Comparison of ENCODE assay signal across 8 mouse cellular contexts in genomic region chr6:122296918-122297278, GRCm38 (mm10). TPM values are rescaled to one million over a fixed set of nuclear protein-coding genes. Genes with fewer than 3 reads are reported as not detected.
DNase-seq lines count a peak whose midpoint lies in the region; ATAC-seq and TF ChIP-seq lines count a peak whose summit lies in the region.
"Had no signal": no experiment of that assay in that cellular context is flagged by ENCODE, and none has a peak within 500 bp of the region (broad histone marks: within the 10 kb centered on the region; RNA-seq: fewer than 3 reads in every experiment).

No protein-coding gene starts in this region.

- H3K9me3 ChIP-seq in lung, embryonic 14.5 days (ENCODE audit: low read depth, low read length): no peaks in the 10 kb centered on the region
- no peaks in the 10 kb centered on the region for H3K9me3 ChIP-seq in forebrain, embryonic 10.5 days
- no peaks in the 10 kb centered on the region for H3K9me3 ChIP-seq in intestine, postnatal 0 days (ENCODE audit: control insufficient read depth)
- H3K9me3 ChIP-seq in neural tube, embryonic 15.5 days (replicated peaks): no peaks in the 10 kb centered on the region

- no peak for TF ChIP-seq CTCF in lung, embryonic 14.5 days (IDR thresholded peaks at IDR 0.05; ENCODE audit: low read depth)
- no peak for TF ChIP-seq CTCF in intestine, postnatal 0 days (IDR thresholded peaks at IDR 0.05; ENCODE audit: low read depth)

- no peak overlapping the region for H3K27ac ChIP-seq in lung, embryonic 14.5 days (ENCODE audit: low read depth)
- peak overlapping the region; percentile 84 for H3K27ac ChIP-seq in forebrain, embryonic 10.5 days
- H3K27ac ChIP-seq in intestine, postnatal 0 days (ENCODE audit: low read depth, low read length): no peak overlapping the region
- peak overlapping the region; percentile 88 for H3K27ac ChIP-seq in neural tube, embryonic 15.5 days (replicated peaks)

- peak overlapping the region; percentile 67 for H3K4me2 ChIP-seq in lung, embryonic 14.5 days
- H3K4me2 ChIP-seq in intestine, postnatal 0 days (replicated peaks; ENCODE audit: low read depth): peak overlapping the region; percentile 67
- peak overlapping the region; percentile 70 for H3K4me2 ChIP-seq in neural tube, embryonic 15.5 days

- H3K9ac ChIP-seq in lung, embryonic 14.5 days: peak overlapping the region; percentile 52
- no peak overlapping the region for H3K9ac ChIP-seq in intestine, postnatal 0 days (ENCODE audit: low read depth, low read length)
- peak overlapping the region; percentile 68 for H3K9ac ChIP-seq in neural tube, embryonic 15.5 days (replicated peaks)

- H3K27me3 ChIP-seq in lung, embryonic 14.5 days (ENCODE audit: insufficient read depth, low read length): no peaks in the 10 kb centered on the region
- H3K27me3 ChIP-seq in forebrain, embryonic 10.5 days (ENCODE audit: poor library complexity, severe bottlenecking): peaks cover 18% of the 10 kb centered on the region
- no peaks in the 10 kb centered on the region for H3K27me3 ChIP-seq in intestine, postnatal 0 days (replicated peaks; ENCODE audit: control insufficient read depth, insufficient read depth, low read length)
- no peaks in the 10 kb centered on the region for H3K27me3 ChIP-seq in neural tube, embryonic 15.5 days (replicated peaks)

- peak overlapping the region; percentile 43 for H3K4me3 ChIP-seq in lung, embryonic 14.5 days (ENCODE audit: low read depth, low read length)
- H3K4me3 ChIP-seq in forebrain, embryonic 10.5 days: peak overlapping the region; percentile 56
- H3K4me3 ChIP-seq in intestine, postnatal 0 days (ENCODE audit: low read depth, low read length): peak overlapping the region; percentile 48
- H3K4me3 ChIP-seq in neural tube, embryonic 15.5 days (replicated peaks): peak overlapping the region; percentile 53

- no peaks in the 10 kb centered on the region for H3K4me1 ChIP-seq in lung, embryonic 14.5 days (ENCODE audit: insufficient read depth)
- peaks cover 16% of the 10 kb centered on the region for H3K4me1 ChIP-seq in forebrain, embryonic 10.5 days
- H3K4me1 ChIP-seq in intestine, postnatal 0 days (replicated peaks; ENCODE audit: control insufficient read depth, insufficient read depth, low read length): no peaks in the 10 kb centered on the region
- H3K4me1 ChIP-seq in neural tube, embryonic 15.5 days: peaks cover 14% of the 10 kb centered on the region

- no peak for ATAC-seq in lung, embryonic 14.5 days (ENCODE audit: insufficient read depth)
- ATAC-seq in intestine, postnatal 0 days: no peak
- ATAC-seq in neural tube, embryonic 15.5 days (ENCODE audit: low FRiP score): peak; percentile 52

- WGBS in lung, embryonic 14.5 days: 19% methylated on average over 3 of the region's 3 CpGs
- WGBS in forebrain, embryonic 10.5 days: 40% methylated on average over 3 of the region's 3 CpGs
- WGBS in intestine, postnatal 0 days: 30% methylated on average over 3 of the region's 3 CpGs
- 28% methylated on average over 3 of the region's 3 CpGs for WGBS in neural tube, embryonic 15.5 days

- no peaks in the 10 kb centered on the region for H3K36me3 ChIP-seq in lung, embryonic 14.5 days (ENCODE audit: insufficient read depth)
- H3K36me3 ChIP-seq in forebrain, embryonic 10.5 days (replicated peaks): no peaks in the 10 kb centered on the region
- no peaks in the 10 kb centered on the region for H3K36me3 ChIP-seq in intestine, postnatal 0 days (ENCODE audit: control insufficient read depth, insufficient read depth)
- no peaks in the 10 kb centered on the region for H3K36me3 ChIP-seq in neural tube, embryonic 15.5 days

- DNase-seq in lung, embryonic 14.5 days: no peak
- no peak for DNase-seq in lung, postnatal 10 days
- DNase-seq in forebrain, embryonic 10.5 days (ENCODE audit: extremely low spot score, low spot score): no peak
- no peak for DNase-seq in layer of hippocampus, adult 9-11 months
- DNase-seq in layer of hippocampus, adult 8-10 months (ENCODE audit: low spot score in 2 of 2): no peak

RNA-seq across cellular contexts. Expression of gene M6pr, which starts 11.6 kb away (rescaled TPM):
- polyA plus RNA-seq in lung, embryonic 14.5 days (2014; fragmentation: Nextera tagmentation; extraction: Ambion mirVana): 115 and 120 TPM in 2 replicates
- 92.7 and 92.9 TPM in 2 replicates for polyA plus RNA-seq in forebrain, embryonic 10.5 days (2016; fragmentation: Nextera tagmentation; extraction: Ambion mirVana)
- polyA plus RNA-seq in intestine, postnatal 0 days (2015; fragmentation: Nextera tagmentation; extraction: Ambion mirVana): 91.7 and 92.2 TPM in 2 replicates
- polyA plus RNA-seq in neural tube, embryonic 15.5 days (2015; fragmentation: Nextera tagmentation; extraction: Ambion mirVana): 52.0 and 68.6 TPM in 2 replicates
- 10 to 100 TPM; 81.2 to 92.7 (median 89.2) TPM for total RNA-seq in layer of hippocampus, adult 8-10 months (2022)

RNA-seq across cellular contexts. Expression of gene Klrg1, which starts 14.2 kb away (rescaled TPM):
- polyA plus RNA-seq in lung, embryonic 14.5 days (2014; fragmentation: Nextera tagmentation; extraction: Ambion mirVana): 0.14 TPM in 1 of 2 replicates, not detected in the other
- polyA plus RNA-seq in forebrain, embryonic 10.5 days (2016; fragmentation: Nextera tagmentation; extraction: Ambion mirVana): not detected in 2 replicates
- polyA plus RNA-seq in intestine, postnatal 0 days (2015; fragmentation: Nextera tagmentation; extraction: Ambion mirVana): 0.08 TPM in 1 of 2 replicates, not detected in the other
- polyA plus RNA-seq in neural tube, embryonic 15.5 days (2015; fragmentation: Nextera tagmentation; extraction: Ambion mirVana): 0.56 and 0.92 TPM in 2 replicates
- total RNA-seq in layer of hippocampus, adult 8-10 months (2022): under 1 TPM in 3 of 4 experiments, not detected in 1; 0.36 to 0.74 (median 0.55) TPM
- total RNA-seq: granulocyte monocyte progenitor cell, adult 5-6 weeks had no signal

RNA-seq across cellular contexts. Expression of gene Phc1, which starts 43.5 kb away (rescaled TPM):
- polyA plus RNA-seq in lung, embryonic 14.5 days (2014; fragmentation: Nextera tagmentation; extraction: Ambion mirVana): 23.8 and 26.8 TPM in 2 replicates
- 26.2 and 29.7 TPM in 2 replicates for polyA plus RNA-seq in forebrain, embryonic 10.5 days (2016; fragmentation: Nextera tagmentation; extraction: Ambion mirVana)
- 3.3 and 3.5 TPM in 2 replicates for polyA plus RNA-seq in intestine, postnatal 0 days (2015; fragmentation: Nextera tagmentation; extraction: Ambion mirVana)
- polyA plus RNA-seq in neural tube, embryonic 15.5 days (2015; fragmentation: Nextera tagmentation; extraction: Ambion mirVana): 23.4 and 25.3 TPM in 2 replicates
- 10 to 100 TPM; 48.8 to 66.7 (median 61.3) TPM for total RNA-seq in layer of hippocampus, adult 8-10 months (2022)

Comparison
In these comparisons a context has a peak if more than half of its experiments do, and no peak if none do; other contexts are left out.
1. H3K27ac ChIP-seq: peak in forebrain, embryonic 10.5 days (single experiment) and neural tube, embryonic 15.5 days (single experiment); none in lung, embryonic 14.5 days (single experiment) and intestine, postnatal 0 days (single experiment).
2. Peak in every context shown above with its lines, with median percentiles within 50 percentile points of each other: H3K4me2 ChIP-seq and H3K4me3 ChIP-seq.